Mouse (Mus musculus): ENCODE results near the gene Cib1. TPM values are rescaled to one million over a fixed set of nuclear protein-coding genes. Genes with fewer than 3 reads are reported as not detected.
A peak's percentile ranks its signal among the peaks of the same experiment; 100 is the strongest.

Gene Cib1
- polyA plus RNA-seq, 1 experiment: 54.0 TPM

GRCm38 (mm10) chr7:80205705-80206589, 26.7 kb downstream of the Cib1 start:
- peaks cover 100% of the 10 kb centered on the region for H3K4me1 ChIP-seq
- peak overlapping the region; percentile 98 for H3K4me3 ChIP-seq (replicated peaks)
- H3K9me3 ChIP-seq: no peaks in the 10 kb centered on the region
- no peaks in the 10 kb centered on the region for H3K27me3 ChIP-seq (replicated peaks)
- H3K36me3 ChIP-seq (replicated peaks; ENCODE audit: low read length): peaks cover 83% of the 10 kb centered on the region
- TF ChIP-seq FLI1 (IDR thresholded peaks at IDR 0.05; ENCODE audit: low read length) (no peak), GATA1 (IDR thresholded peaks at IDR 0.05; ENCODE audit: borderline replicate concordance, low read length) (no peak)

GRCm38 (mm10) chr7:80204961-80205360, 27.7 kb downstream of the Cib1 start:
- Histone ChIP-seq H3K4me3 (replicated peaks) (peak overlapping the region; percentile 98), H3K36me3 (replicated peaks; ENCODE audit: low read length) (peaks cover 83% of the 10 kb centered on the region), H3K9me3 (no peaks in the 10 kb centered on the region), H3K4me1 (peaks cover 100% of the 10 kb centered on the region), H3K27me3 (replicated peaks) (no peaks in the 10 kb centered on the region)
- TF ChIP-seq FLI1 (IDR thresholded peaks at IDR 0.05; ENCODE audit: low read length) (no peak), GATA1 (IDR thresholded peaks at IDR 0.05; ENCODE audit: borderline replicate concordance, low read length) (no peak)

GRCm38 (mm10) chr7:80204362-80204761, 28.3 kb downstream of the Cib1 start:
- TF ChIP-seq FLI1 (IDR thresholded peaks at IDR 0.05; ENCODE audit: low read length): no peak
- peaks cover 100% of the 10 kb centered on the region for H3K4me1 ChIP-seq
- H3K4me3 ChIP-seq (replicated peaks): peak overlapping the region; percentile 98
- no peaks in the 10 kb centered on the region for H3K9me3 ChIP-seq
- H3K36me3 ChIP-seq (replicated peaks; ENCODE audit: low read length): peaks cover 88% of the 10 kb centered on the region
- H3K27me3 ChIP-seq (replicated peaks): no peaks in the 10 kb centered on the region

- no peaks in the 10 kb centered on the region for H3K27me3 ChIP-seq (replicated peaks)
- H3K36me3 ChIP-seq (replicated peaks; ENCODE audit: low read length): peaks cover 91% of the 10 kb centered on the region
- no peak for TF ChIP-seq FLI1 (IDR thresholded peaks at IDR 0.05; ENCODE audit: low read length)
- no peak for TF ChIP-seq GATA1 (IDR thresholded peaks at IDR 0.05; ENCODE audit: borderline replicate concordance, low read length)
- peaks cover 94% of the 10 kb centered on the region for H3K4me1 ChIP-seq
- no peaks in the 10 kb centered on the region for H3K9me3 ChIP-seq
- peak overlapping the region; percentile 98 for H3K4me3 ChIP-seq (replicated peaks)
Measured at GRCm38 (mm10) chr7:80203638-80204096, 28.9 kb downstream of the Cib1 start.

- Histone ChIP-seq H3K4me1 (peaks cover 87% of the 10 kb centered on the region), H3K27me3 (replicated peaks) (no peaks in the 10 kb centered on the region), H3K36me3 (replicated peaks; ENCODE audit: low read length) (peaks cover 88% of the 10 kb centered on the region), H3K9me3 (no peaks in the 10 kb centered on the region), H3K4me3 (replicated peaks) (peak overlapping the region; percentile 98)
- TF ChIP-seq FLI1 (IDR thresholded peaks at IDR 0.05; ENCODE audit: low read length) (no peak), GATA1 (IDR thresholded peaks at IDR 0.05; ENCODE audit: borderline replicate concordance, low read length) (no peak)
Measured at GRCm38 (mm10) chr7:80202961-80203360, 29.7 kb downstream of the Cib1 start.

DNA sequence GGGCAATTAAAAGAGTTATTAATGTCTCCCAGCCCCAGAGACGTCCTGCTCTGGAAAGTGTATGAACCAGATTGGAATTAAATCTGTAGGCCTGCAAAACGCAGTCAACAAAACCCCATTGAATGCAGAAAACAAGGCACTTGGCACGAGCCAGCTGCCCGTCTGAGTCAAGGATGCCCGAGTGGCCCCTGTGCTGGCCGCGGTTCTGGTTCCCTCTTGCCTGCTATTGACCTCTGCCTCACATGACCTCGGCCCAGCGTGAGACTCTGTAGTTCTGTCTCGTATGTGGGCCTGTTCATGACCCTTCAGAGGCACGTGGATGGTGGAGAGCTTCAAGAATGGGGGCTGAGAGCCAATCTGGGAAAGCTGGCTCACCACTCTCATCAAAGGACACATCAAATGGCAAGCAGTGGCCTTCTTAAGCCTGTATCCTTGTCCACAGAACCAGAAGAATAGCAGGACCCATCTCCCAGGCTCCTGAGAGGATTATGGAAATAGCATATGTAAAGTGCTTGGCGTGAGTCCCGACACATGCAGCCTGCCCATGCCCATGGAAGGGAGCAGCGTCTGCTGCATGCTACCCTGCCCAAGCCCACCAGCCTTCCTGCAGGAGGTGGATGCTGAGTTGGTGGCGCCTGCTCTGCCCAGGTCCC, 30.6 kb downstream of the Cib1 start:
- H3K4me3 ChIP-seq (replicated peaks): peak overlapping the region; percentile 98
- no peak for TF ChIP-seq GATA1 (IDR thresholded peaks at IDR 0.05; ENCODE audit: borderline replicate concordance, low read length)
- no peak for TF ChIP-seq FLI1 (IDR thresholded peaks at IDR 0.05; ENCODE audit: low read length)
- peaks cover 79% of the 10 kb centered on the region for H3K36me3 ChIP-seq (replicated peaks; ENCODE audit: low read length)
- H3K9me3 ChIP-seq: no peaks in the 10 kb centered on the region
- H3K4me1 ChIP-seq: peaks cover 87% of the 10 kb centered on the region
- H3K27me3 ChIP-seq (replicated peaks): no peaks in the 10 kb centered on the region

DNA sequence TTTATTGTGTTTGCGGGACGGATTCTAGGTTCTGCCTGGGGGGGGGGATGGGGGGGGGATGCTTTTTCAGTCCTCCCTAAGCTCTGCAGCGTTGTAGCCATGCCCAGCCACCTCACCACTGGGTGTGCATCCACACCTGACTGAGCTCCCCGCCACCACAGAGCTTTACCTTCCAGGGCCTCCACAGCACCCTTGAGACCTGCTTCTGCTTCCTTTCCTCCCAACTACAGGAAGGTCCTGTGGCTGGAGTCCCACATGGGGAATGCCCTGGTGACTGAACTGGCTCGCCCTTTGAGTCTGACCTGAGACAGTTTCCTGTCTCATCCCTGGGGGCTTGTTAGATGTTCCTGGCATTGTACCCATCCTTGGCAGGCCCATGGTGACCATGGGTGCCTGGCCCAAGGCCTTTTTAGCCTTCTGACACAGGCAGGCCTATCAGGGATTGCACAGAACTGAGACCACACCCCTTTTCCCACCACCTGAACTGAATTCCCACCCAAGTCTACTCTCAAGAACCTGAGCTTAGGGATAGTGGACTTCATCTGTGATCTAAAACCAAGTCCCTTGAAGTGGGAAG, 31.6 kb downstream of the Cib1 start:
- H3K9me3 ChIP-seq: no peaks in the 10 kb centered on the region
- TF ChIP-seq GATA1 (IDR thresholded peaks at IDR 0.05; ENCODE audit: borderline replicate concordance, low read length) (no peak), FLI1 (IDR thresholded peaks at IDR 0.05; ENCODE audit: low read length) (no peak)
- H3K4me1 ChIP-seq: peaks cover 84% of the 10 kb centered on the region
- peak overlapping the region; percentile 98 for H3K4me3 ChIP-seq (replicated peaks)
- H3K36me3 ChIP-seq (replicated peaks; ENCODE audit: low read length): peaks cover 69% of the 10 kb centered on the region
- no peaks in the 10 kb centered on the region for H3K27me3 ChIP-seq (replicated peaks)

DNA sequence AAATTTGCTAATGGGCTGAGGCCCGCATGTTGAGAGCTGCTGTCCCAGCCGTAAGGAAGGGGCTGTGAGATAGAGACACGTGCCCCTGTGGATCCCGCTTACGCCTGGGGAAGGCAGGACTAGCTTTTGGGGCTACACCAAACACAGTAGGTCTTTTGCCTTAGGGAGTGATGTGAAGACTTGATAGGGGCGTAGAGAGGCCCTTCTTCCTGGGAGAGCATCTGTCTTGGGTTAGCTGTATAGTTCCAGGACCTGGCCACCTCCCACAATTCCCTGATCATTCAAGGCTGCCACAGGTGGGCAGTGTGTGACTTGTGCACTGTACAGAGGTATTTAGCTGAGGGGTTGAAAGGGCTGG, 32.0 kb downstream of the Cib1 start:
- H3K27me3 ChIP-seq (replicated peaks): no peaks in the 10 kb centered on the region
- peaks cover 64% of the 10 kb centered on the region for H3K36me3 ChIP-seq (replicated peaks; ENCODE audit: low read length)
- no peak for TF ChIP-seq FLI1 (IDR thresholded peaks at IDR 0.05; ENCODE audit: low read length)
- TF ChIP-seq GATA1 (IDR thresholded peaks at IDR 0.05; ENCODE audit: borderline replicate concordance, low read length): no peak
- no peaks in the 10 kb centered on the region for H3K9me3 ChIP-seq
- H3K4me3 ChIP-seq (replicated peaks): peak overlapping the region; percentile 98
- H3K4me1 ChIP-seq: peaks cover 82% of the 10 kb centered on the region

- no peak for TF ChIP-seq FLI1 (IDR thresholded peaks at IDR 0.05; ENCODE audit: low read length)
- TF ChIP-seq GATA1 (IDR thresholded peaks at IDR 0.05; ENCODE audit: borderline replicate concordance, low read length): no peak
- Histone ChIP-seq H3K27me3 (replicated peaks) (no peaks in the 10 kb centered on the region), H3K9me3 (no peaks in the 10 kb centered on the region), H3K4me1 (peaks cover 82% of the 10 kb centered on the region), H3K36me3 (replicated peaks; ENCODE audit: low read length) (peaks cover 59% of the 10 kb centered on the region), H3K4me3 (replicated peaks) (peak overlapping the region; percentile 98)
Measured at GRCm38 (mm10) chr7:80199851-80200587, 32.6 kb downstream of the Cib1 start.

Measured in megakaryocyte, embryonic 14.5 days (primary cell).